Mouse (Mus musculus) neural tube, embryonic 15.5 days (tissue): ENCODE results near the gene Mcu. TPM values are rescaled to one million over a fixed set of nuclear protein-coding genes. Genes with fewer than 3 reads are reported as not detected.

Source experiments
- ATAC-seq: fragments of 200-750 bp; cut with Nextera tagmentation; 2 replicates; pipeline ENCODE4 v1.8.0; 2017; ENCODE audit warnings: mild to moderate bottlenecking, moderate TSS enrichment, moderate library complexity; ENCODE audit not compliant: low FRiP score
- H3K27ac ChIP-seq: fragments of 300-500 bp; sonication (generic); replicated peaks from 2 replicates; pipeline ENCODE4 v1.5.1; 2015; ENCODE audit warnings: mild to moderate bottlenecking, inconsistent platforms
- H3K27me3 ChIP-seq: fragments of 300-500 bp; sonication (generic); replicated peaks from 2 replicates; pipeline ENCODE4 v1.6.1; 2015; ENCODE audit warnings: inconsistent platforms
- H3K36me3 ChIP-seq: fragments of 300-500 bp; sonication (generic); 2 replicates; pipeline ENCODE4 v1.6.1; 2015; ENCODE audit warnings: inconsistent platforms
- H3K4me1 ChIP-seq: fragments of 300-500 bp; sonication (generic); 2 replicates; pipeline ENCODE4 v1.6.1; 2015; ENCODE audit warnings: inconsistent platforms
- H3K4me2 ChIP-seq: fragments of 300-500 bp; sonication (generic); 2 replicates; pipeline ENCODE4 v1.6.1; 2015; ENCODE audit warnings: inconsistent platforms, mild to moderate bottlenecking, moderate library complexity
- H3K4me3 ChIP-seq: fragments of 300-500 bp; sonication (generic); replicated peaks from 2 replicates; pipeline ENCODE4 v1.5.1; 2015; ENCODE audit warnings: mild to moderate bottlenecking, inconsistent platforms
- H3K9ac ChIP-seq: fragments of 300-500 bp; sonication (generic); replicated peaks from 2 replicates; pipeline ENCODE4 v1.6.1; 2015; ENCODE audit warnings: mild to moderate bottlenecking, inconsistent platforms
- H3K9me3 ChIP-seq: fragments of 300-500 bp; sonication (generic); replicated peaks from 2 replicates; pipeline ENCODE4 v1.6.1; 2016; ENCODE audit warnings: inconsistent platforms
- WGBS: fragments of 180-500 bp; shearing (Covaris S2); methylation state at CpG from one replicate; pipeline ENCODE4 v1.1.7; 2015; ENCODE audit warnings: mixed read lengths; 5-methylcytosine and 5-hydroxymethylcytosine counted together
- polyA plus RNA-seq: library from polyadenylated mRNA; unstranded; fragments of >200 nt; fragmentation: Nextera tagmentation; extraction: Ambion mirVana; gene quantifications from 2 replicates; pipeline ENCODE4 v1.2.1, GENCODE M21; 2015

The Mcu gene
- polyA plus RNA-seq, 1 experiment from 2014 or later, result 49.2 TPM

- Histone ChIP-seq H3K9ac (no peak overlapping the region), H3K4me1 (peaks cover 12% of the 10 kb centered on the region), H3K27ac (no peak overlapping the region), H3K9me3 (no peaks in the 10 kb centered on the region), H3K36me3 (no peaks in the 10 kb centered on the region), H3K4me3 (no peak overlapping the region), H3K27me3 (no peaks in the 10 kb centered on the region), H3K4me2 (no peak overlapping the region)
- no peak for ATAC-seq
- 80% methylated on average over 11 of the region's 11 CpGs for WGBS
Measured at GRCm38 (mm10) chr10:59604879-59605464, 11.5 kb downstream of the Mcu start.

DNA sequence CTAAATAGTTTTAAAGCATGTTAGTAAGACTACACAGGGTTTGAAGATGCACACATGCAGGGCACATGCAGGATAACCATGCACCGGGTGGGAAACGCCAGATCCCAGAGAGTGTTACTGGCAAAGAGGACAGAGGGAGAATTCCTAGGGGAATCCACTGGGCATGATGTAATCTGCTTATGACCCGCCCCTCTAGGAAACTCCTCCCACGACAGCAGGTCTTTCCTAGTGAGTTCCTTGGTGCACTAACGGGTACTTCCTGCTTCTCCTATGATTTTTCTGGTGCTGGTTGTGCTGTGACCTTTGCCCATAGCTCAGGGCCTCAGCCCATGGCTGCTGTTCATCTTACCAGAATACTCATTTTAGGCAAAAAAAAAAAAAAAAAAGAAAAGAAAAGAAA lies 12.6 kb downstream of the Mcu start:
- H3K4me1 ChIP-seq, result peaks cover 12% of the 10 kb centered on the region
- no peaks in the 10 kb centered on the region for H3K36me3 ChIP-seq
- no peaks in the 10 kb centered on the region for H3K27me3 ChIP-seq
- no peak overlapping the region for H3K9ac ChIP-seq
- no peak for ATAC-seq
- H3K27ac ChIP-seq, result no peak overlapping the region
- H3K9me3 ChIP-seq, result no peaks in the 10 kb centered on the region
- WGBS, result 66% methylated on average over 5 of the region's 5 CpGs
- no peak overlapping the region for H3K4me3 ChIP-seq
- H3K4me2 ChIP-seq, result no peak overlapping the region

- H3K9ac ChIP-seq, result no peak overlapping the region
- no peaks in the 10 kb centered on the region for H3K9me3 ChIP-seq
- no peak overlapping the region for H3K27ac ChIP-seq
- no peaks in the 10 kb centered on the region for H3K27me3 ChIP-seq
- H3K4me2 ChIP-seq, result no peak overlapping the region
- 66% methylated on average over 14 of the region's 14 CpGs for WGBS
- ATAC-seq, result no peak
- H3K36me3 ChIP-seq, result no peaks in the 10 kb centered on the region
- H3K4me3 ChIP-seq, result no peak overlapping the region
- peaks cover 12% of the 10 kb centered on the region for H3K4me1 ChIP-seq
Measured at GRCm38 (mm10) chr10:59602891-59603290, 13.6 kb downstream of the Mcu start.

- Histone ChIP-seq H3K9me3 (no peaks in the 10 kb centered on the region), H3K9ac (no peak overlapping the region), H3K36me3 (peaks cover 3% of the 10 kb centered on the region; the same call in 1 of the 2 replicates), H3K27ac (peak overlapping the region; percentile 37), H3K27me3 (no peaks in the 10 kb centered on the region), H3K4me2 (no peak overlapping the region), H3K4me3 (no peak overlapping the region), H3K4me1 (peaks cover 12% of the 10 kb centered on the region)
- WGBS, result 55% methylated on average over 8 of the region's 8 CpGs
- no peak for ATAC-seq
Measured at GRCm38 (mm10) chr10:59602043-59602442, 14.4 kb downstream of the Mcu start.

DNA sequence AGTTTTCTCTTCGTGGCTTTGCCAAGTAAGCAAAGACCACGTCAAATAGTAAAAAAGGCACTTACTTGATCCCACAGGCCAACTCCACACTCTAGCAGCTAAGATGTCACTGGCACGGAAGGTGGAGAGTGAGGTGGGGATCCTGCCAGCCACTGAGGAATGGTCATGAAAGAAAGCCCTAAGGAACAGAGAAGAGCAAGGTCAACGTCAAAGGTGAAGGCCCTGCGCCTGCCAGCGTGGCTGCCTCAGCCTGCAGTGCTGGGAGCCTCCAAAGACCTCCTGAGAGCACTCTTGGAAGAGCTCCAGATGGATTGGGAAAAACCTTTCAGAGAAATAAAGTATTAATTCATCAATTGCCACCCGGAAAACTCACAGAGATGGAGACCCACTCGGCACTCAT lies 16.0 kb downstream of the Mcu start:
- Histone ChIP-seq H3K27ac (no peak overlapping the region), H3K9ac (no peak overlapping the region), H3K4me2 (no peak overlapping the region), H3K4me3 (no peak overlapping the region), H3K36me3 (peaks cover 3% of the 10 kb centered on the region; the same call in 1 of the 2 replicates), H3K9me3 (no peaks in the 10 kb centered on the region), H3K4me1 (peaks cover 12% of the 10 kb centered on the region), H3K27me3 (no peaks in the 10 kb centered on the region)
- no peak for ATAC-seq
- WGBS, result 75% methylated on average over 8 of the region's 8 CpGs

DNA sequence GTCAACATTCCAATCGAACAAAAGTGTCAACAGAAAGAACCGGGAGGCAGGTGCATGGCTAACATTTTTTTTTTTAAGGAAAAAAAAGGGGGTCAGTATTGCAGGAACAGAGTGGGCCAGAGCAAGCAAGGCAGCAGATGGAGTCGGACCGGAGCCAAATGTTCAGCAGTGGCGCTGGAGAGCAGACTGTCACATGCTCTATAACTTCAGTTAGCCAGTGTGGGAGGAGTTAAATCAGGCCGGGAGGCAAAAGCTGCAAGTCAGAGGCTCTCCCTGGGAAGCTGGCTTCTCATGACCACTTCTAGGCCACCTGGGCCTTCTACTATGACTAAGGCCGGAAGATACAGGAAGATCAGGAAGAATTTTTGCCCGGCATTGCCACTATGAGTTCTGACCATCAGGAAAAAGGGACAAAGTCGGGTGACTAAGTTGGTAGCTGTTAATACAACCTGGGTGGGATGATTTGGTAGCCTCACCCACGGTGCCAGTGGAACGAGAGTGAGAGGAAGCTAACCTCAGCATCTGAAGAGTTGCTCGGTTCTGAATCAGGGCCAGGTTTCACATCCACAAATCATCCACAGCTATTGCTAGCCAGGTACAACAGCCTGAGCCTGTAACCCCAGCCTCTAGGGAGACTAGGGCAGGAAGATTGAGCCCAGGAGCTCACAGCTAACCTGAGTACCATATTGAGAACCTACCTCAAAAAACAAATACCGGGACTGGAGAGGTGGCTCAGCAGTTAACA lies 22.5 kb downstream of the Mcu start:
- no peak overlapping the region for H3K4me3 ChIP-seq
- no peaks in the 10 kb centered on the region for H3K9me3 ChIP-seq
- no peak overlapping the region for H3K27ac ChIP-seq
- ATAC-seq, result no peak
- H3K4me1 ChIP-seq, result no peaks in the 10 kb centered on the region
- no peaks in the 10 kb centered on the region for H3K27me3 ChIP-seq
- WGBS, result 83% methylated on average over 13 of the region's 13 CpGs
- H3K4me2 ChIP-seq, result no peak overlapping the region
- peaks cover 3% of the 10 kb centered on the region; the same call in 1 of the 2 replicates for H3K36me3 ChIP-seq
- no peak overlapping the region for H3K9ac ChIP-seq

DNA sequence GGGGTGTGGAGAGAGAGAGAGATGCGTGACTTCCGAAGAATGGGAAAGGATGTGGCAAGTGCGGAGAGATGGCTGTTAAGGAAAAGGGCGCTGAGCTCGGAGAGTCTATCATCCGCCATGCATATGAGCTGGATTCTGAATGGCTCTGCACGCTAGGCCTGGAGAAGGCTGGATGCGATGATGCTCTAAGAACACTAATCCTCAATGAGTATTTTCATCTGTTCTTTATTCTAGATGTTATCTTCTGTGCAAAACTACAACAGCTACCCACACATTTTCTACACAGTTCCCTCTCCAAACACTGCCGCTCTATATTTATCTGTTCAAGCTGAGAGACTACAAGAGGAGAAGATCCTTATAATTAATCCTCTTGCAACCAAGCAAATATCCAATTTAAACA lies 25.9 kb downstream of the Mcu start:
- 94% methylated on average over 9 of the region's 9 CpGs for whole genome bisulfite sequencing
- Histone ChIP-seq H3K4me3 (no peak overlapping the region), H3K27me3 (no peaks in the 10 kb centered on the region), H3K4me1 (no peaks in the 10 kb centered on the region), H3K9ac (no peak overlapping the region), H3K36me3 (no peaks in the 10 kb centered on the region), H3K9me3 (no peaks in the 10 kb centered on the region), H3K4me2 (no peak overlapping the region), H3K27ac (no peak overlapping the region)
- ATAC-seq, result no peak

DNA sequence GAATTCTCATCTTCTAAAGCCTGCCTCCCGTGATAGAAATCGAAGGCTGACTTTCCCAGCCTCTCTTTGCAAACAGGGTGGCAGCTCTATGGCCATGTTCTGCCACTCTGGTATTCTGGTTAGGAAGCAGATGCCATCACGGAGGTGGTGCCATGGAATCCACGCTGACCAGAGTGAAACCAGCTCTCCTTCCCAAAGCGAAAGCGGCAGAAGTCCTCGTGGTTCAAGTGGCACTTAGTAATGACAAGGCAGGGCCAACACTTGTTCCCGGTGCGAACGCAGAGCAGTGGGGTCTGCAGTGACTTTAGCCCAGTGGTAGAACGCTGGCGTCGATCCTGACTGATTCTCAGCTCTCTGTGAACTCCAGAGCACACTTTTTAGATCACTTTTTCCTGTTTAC lies 26.6 kb downstream of the Mcu start:
- WGBS, result 95% methylated on average over 13 of the region's 13 CpGs
- no peak overlapping the region for H3K9ac ChIP-seq
- no peak overlapping the region for H3K4me2 ChIP-seq

GRCm38 (mm10) chr10:59589420-59589819 lies 27.1 kb downstream of the Mcu start:
- Histone ChIP-seq H3K4me3 (no peak overlapping the region), H3K4me1 (no peaks in the 10 kb centered on the region), H3K4me2 (no peak overlapping the region), H3K27me3 (no peaks in the 10 kb centered on the region), H3K9ac (no peak overlapping the region), H3K36me3 (no peaks in the 10 kb centered on the region), H3K9me3 (no peaks in the 10 kb centered on the region), H3K27ac (no peak overlapping the region)
- WGBS, result 89% methylated on average over 7 of the region's 7 CpGs
- no peak for ATAC-seq

More for the DNA sequence above, 26.6 kb downstream of the Mcu start:
- H3K27ac ChIP-seq, result no peak overlapping the region
- H3K9me3 ChIP-seq, result no peaks in the 10 kb centered on the region
- H3K36me3 ChIP-seq, result no peaks in the 10 kb centered on the region
- H3K4me3 ChIP-seq, result no peak overlapping the region
- no peaks in the 10 kb centered on the region for H3K4me1 ChIP-seq
- no peak for ATAC-seq
- no peaks in the 10 kb centered on the region for H3K27me3 ChIP-seq

GRCm38 (mm10) chr10:59588135-59588534 lies 28.4 kb downstream of the Mcu start:
- H3K36me3 ChIP-seq, result no peaks in the 10 kb centered on the region
- H3K9ac ChIP-seq, result no peak overlapping the region
- no peak overlapping the region for H3K4me3 ChIP-seq
- H3K9me3 ChIP-seq, result no peaks in the 10 kb centered on the region
- no peaks in the 10 kb centered on the region for H3K27me3 ChIP-seq
- H3K4me1 ChIP-seq, result no peaks in the 10 kb centered on the region
- H3K4me2 ChIP-seq, result no peak overlapping the region
- WGBS, result 91% methylated on average over 7 of the region's 7 CpGs
- no peak overlapping the region for H3K27ac ChIP-seq
- no peak for ATAC-seq

DNA sequence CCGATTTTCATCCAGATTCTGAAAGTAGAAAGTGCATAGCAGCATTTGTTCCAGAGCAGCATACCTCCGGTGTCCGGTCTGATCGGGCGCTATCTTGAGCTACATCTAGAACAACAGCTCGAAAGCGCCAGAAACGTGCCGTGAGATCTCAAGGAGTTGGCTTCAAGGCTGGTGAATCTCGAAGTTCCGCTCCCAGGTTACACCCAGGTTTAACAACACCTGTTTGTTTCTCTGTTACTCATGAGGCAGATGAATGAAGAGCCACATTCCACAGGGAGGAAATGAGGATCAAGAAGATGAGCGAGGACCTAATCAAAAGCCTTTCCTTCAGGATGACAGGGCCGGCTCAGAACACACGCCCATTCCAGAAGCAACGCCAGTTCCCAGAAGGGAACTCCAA lies 29.7 kb downstream of the Mcu start:
- ATAC-seq, result no peak
- no peaks in the 10 kb centered on the region for H3K36me3 ChIP-seq
- WGBS, result 93% methylated on average over 15 of the region's 15 CpGs
- no peak overlapping the region for H3K27ac ChIP-seq
- no peak overlapping the region for H3K4me3 ChIP-seq
- no peaks in the 10 kb centered on the region for H3K9me3 ChIP-seq
- no peaks in the 10 kb centered on the region for H3K27me3 ChIP-seq
- no peak overlapping the region for H3K9ac ChIP-seq
- H3K4me2 ChIP-seq, result no peak overlapping the region
- no peaks in the 10 kb centered on the region for H3K4me1 ChIP-seq

DNA sequence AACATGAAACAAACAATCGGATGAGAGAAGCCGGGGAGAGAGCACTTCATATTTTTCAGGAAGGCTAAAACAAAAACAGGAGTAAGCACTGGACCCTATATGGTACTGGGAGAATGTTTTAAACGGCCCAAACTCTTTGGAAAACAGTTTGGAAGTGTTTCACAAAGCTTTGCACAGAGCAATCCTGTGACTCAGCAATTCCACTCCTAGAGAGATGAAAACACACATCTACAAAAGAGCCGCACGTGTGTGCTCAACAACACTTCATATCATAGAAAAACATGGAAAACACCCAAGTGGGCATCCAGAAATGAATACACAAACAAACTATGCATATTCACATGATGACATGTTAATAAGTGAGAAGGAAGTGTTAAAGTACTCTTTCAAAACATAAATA lies 30.9 kb downstream of the Mcu start:
- Histone ChIP-seq H3K4me3 (no peak overlapping the region), H3K27ac (no peak overlapping the region), H3K9me3 (no peaks in the 10 kb centered on the region), H3K36me3 (no peaks in the 10 kb centered on the region), H3K27me3 (no peaks in the 10 kb centered on the region), H3K4me1 (no peaks in the 10 kb centered on the region), H3K4me2 (no peak overlapping the region), H3K9ac (no peak overlapping the region)
- 91% methylated on average over 5 of the region's 5 CpGs for WGBS
- no peak for ATAC-seq
